Mouse (Mus musculus): ENCODE measurements at regions not wholly inside any gene's neighbourhood (a gene's known extent, or its start where the extent isn't known, plus 50 kb on each side); places are given as distances from the start of the nearest gene placed in this dataset.

DNA sequence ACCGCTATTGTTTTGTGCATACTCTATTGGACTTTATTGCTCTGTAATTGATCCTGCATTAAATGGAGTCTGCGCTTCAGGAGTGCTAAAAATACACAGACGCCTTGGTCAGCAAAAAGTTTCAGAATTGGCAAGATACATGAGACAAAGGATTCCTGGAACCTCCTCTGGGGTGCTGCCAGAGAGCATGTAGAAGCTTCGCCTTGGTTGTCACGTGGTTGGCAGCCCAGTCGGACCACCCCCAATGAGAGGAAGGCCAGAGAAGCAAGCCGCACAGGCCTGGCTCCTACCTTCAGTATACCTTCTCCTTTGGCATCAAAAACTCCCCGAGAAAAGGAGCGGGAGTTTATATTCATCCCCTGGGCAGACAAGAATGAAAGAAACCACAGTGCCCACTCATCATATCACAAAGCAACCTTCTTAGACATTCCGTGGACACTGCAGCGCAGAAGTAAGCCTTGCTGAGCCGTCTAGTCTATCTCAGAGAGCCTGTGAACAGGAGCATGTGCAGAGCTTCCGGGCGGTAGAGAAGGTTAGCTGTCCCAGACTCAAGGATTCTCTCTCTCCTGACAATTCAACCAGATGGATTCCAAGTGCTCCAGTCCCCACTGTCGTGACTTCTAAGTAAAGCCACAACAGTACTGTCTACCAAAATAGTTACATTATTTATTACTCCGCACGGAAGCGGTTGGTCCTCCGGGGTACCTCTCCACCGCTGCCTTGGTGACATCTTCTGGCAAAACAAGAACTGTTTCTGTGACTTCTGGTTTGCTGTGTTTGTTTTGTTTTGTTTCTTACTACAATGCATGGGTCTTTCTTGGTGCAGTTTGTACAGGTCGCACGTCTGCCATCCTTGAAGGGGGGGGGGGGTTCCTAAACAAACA lies 85.6 kb upstream of the Myo10 start:
- H3K4me2 ChIP-seq (ENCODE audit: low read length): no peak overlapping the region
- ATAC-seq (ENCODE audit: insufficient number of reproducible peaks, insufficient read depth, low FRiP score, low read depth): no peak
- H3K36me3 ChIP-seq (ENCODE audit: control insufficient read depth, insufficient read depth, low read length): no peaks in the 10 kb centered on the region
- H3K27ac ChIP-seq (replicated peaks in 1 of 2; ENCODE audit: control insufficient read depth in 1 of 2, insufficient read depth in 1 of 2, low read depth in 2 of 2, low read length in 2 of 2): no peak overlapping the region
- WGBS: 70% methylated on average over 22 of the region's 22 CpGs
- H3K4me3 ChIP-seq (ENCODE audit: control insufficient read depth in 1 of 2, insufficient read depth in 1 of 2, low read depth in 1 of 2, low read length in 2 of 2): no peak overlapping the region
- H3K9ac ChIP-seq (ENCODE audit: low read length): no peak overlapping the region
- H3K27me3 ChIP-seq (ENCODE audit: control insufficient read depth, insufficient read depth, low read length): no peaks in the 10 kb centered on the region
- H3K9me3 ChIP-seq (ENCODE audit: control insufficient read depth, low read length): no peaks in the 10 kb centered on the region
- H3K4me1 ChIP-seq (ENCODE audit: control insufficient read depth in 2 of 2, insufficient read depth in 2 of 2, low read length in 2 of 2): peaks cover 0 to 2% of the 10 kb centered on the region in 2 experiments; a peak in 2 of 4 replicates

- H3K27me3 ChIP-seq (ENCODE audit: control insufficient read depth, insufficient read depth, low read length): no peaks in the 10 kb centered on the region
- no peak overlapping the region for H3K27ac ChIP-seq (replicated peaks in 1 of 2; ENCODE audit: control insufficient read depth in 1 of 2, insufficient read depth in 1 of 2, low read depth in 2 of 2, low read length in 2 of 2)
- H3K36me3 ChIP-seq (ENCODE audit: control insufficient read depth, insufficient read depth, low read length): no peaks in the 10 kb centered on the region
- H3K9ac ChIP-seq (ENCODE audit: low read length): no peak overlapping the region
- H3K9me3 ChIP-seq (ENCODE audit: control insufficient read depth, low read length): no peaks in the 10 kb centered on the region
- WGBS: 51% methylated on average over 20 of the region's 20 CpGs
- no peak for ATAC-seq (ENCODE audit: insufficient number of reproducible peaks, insufficient read depth, low FRiP score, low read depth)
- H3K4me2 ChIP-seq (ENCODE audit: low read length): no peak overlapping the region
- H3K4me1 ChIP-seq (ENCODE audit: control insufficient read depth in 2 of 2, insufficient read depth in 2 of 2, low read length in 2 of 2): peaks cover 0 to 2% of the 10 kb centered on the region in 2 experiments; a peak in 2 of 4 replicates
- H3K4me3 ChIP-seq (ENCODE audit: control insufficient read depth in 1 of 2, insufficient read depth in 1 of 2, low read depth in 1 of 2, low read length in 2 of 2): no peak overlapping the region
These were observed 82.8 kb upstream of the Myo10 start for GRCm38 (mm10) chr15:25539344-25540176.

GRCm38 (mm10) chr15:25542382-25542781 lies 79.9 kb upstream of the Myo10 start:
- Histone ChIP-seq H3K9me3 (ENCODE audit: control insufficient read depth, low read length) (no peaks in the 10 kb centered on the region), H3K27me3 (ENCODE audit: control insufficient read depth, insufficient read depth, low read length) (no peaks in the 10 kb centered on the region), H3K4me2 (ENCODE audit: low read length) (no peak overlapping the region), H3K27ac (replicated peaks in 1 of 2; ENCODE audit: control insufficient read depth in 1 of 2, insufficient read depth in 1 of 2, low read depth in 2 of 2, low read length in 2 of 2) (no peak overlapping the region), H3K4me3 (ENCODE audit: control insufficient read depth in 1 of 2, insufficient read depth in 1 of 2, low read depth in 1 of 2, low read length in 2 of 2) (no peak overlapping the region), H3K36me3 (ENCODE audit: control insufficient read depth, insufficient read depth, low read length) (no peaks in the 10 kb centered on the region), H3K9ac (ENCODE audit: low read length) (no peak overlapping the region), H3K4me1 (ENCODE audit: control insufficient read depth in 2 of 2, insufficient read depth in 2 of 2, low read length in 2 of 2) (peaks cover 0 to 2% of the 10 kb centered on the region in 2 experiments; a peak in 1 of 4 replicates)
- no peak for ATAC-seq (ENCODE audit: insufficient number of reproducible peaks, insufficient read depth, low FRiP score, low read depth)
- 78% methylated on average over 4 of the region's 4 CpGs for WGBS

GRCm38 (mm10) chr15:25546185-25546584 lies 76.1 kb upstream of the Myo10 start:
- no peak overlapping the region for H3K27ac ChIP-seq (replicated peaks in 1 of 2; ENCODE audit: control insufficient read depth in 1 of 2, insufficient read depth in 1 of 2, low read depth in 2 of 2, low read length in 2 of 2)
- H3K27me3 ChIP-seq (ENCODE audit: control insufficient read depth, insufficient read depth, low read length): peaks cover 6% of the 10 kb centered on the region; the same call in 1 of the 2 replicates
- no peak overlapping the region for H3K9ac ChIP-seq (ENCODE audit: low read length)
- no peak overlapping the region for H3K4me3 ChIP-seq (ENCODE audit: control insufficient read depth in 1 of 2, insufficient read depth in 1 of 2, low read depth in 1 of 2, low read length in 2 of 2)
- no peaks in the 10 kb centered on the region for H3K4me1 ChIP-seq (ENCODE audit: control insufficient read depth in 2 of 2, insufficient read depth in 2 of 2, low read length in 2 of 2)
- no peak overlapping the region for H3K4me2 ChIP-seq (ENCODE audit: low read length)
- no peaks in the 10 kb centered on the region for H3K36me3 ChIP-seq (ENCODE audit: control insufficient read depth, insufficient read depth, low read length)
- 51% methylated on average over 4 of the region's 4 CpGs for WGBS
- H3K9me3 ChIP-seq (ENCODE audit: control insufficient read depth, low read length): no peaks in the 10 kb centered on the region
- ATAC-seq (ENCODE audit: insufficient number of reproducible peaks, insufficient read depth, low FRiP score, low read depth): no peak

DNA sequence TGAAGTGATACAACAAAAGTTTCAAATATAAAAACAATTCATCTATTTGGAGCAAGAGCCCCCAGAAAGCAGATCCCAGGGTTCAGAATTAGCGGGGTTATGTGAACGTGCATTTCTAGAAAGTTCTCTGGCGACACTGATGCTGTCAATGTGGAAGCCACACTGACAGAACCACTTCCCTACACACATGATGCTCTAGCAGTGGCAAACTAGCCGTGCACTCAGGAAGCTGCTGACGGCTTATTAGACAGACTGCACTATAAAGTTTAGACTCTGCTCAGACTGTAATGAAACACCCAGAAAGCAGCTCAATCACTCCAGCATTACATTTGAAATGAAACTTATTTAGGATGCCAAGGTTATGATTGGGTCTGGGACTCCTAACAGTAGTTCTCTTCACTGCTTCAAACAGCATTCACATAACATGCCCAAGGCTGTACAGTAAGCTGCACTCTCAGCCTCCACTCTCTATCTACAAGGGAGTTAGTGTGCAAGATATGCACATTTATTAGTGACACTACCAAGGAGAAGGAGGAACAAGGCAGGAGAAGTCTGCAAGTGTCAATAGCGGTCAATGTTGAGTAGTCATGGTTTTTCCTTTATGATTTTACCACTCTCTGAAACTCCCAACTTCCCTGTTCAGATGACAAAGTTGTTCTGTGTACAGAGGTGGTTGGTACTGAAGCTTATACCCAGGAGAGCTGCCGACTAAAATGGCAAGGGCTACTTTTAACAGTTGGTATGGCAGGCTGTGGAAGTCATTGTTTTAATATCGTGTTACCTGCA lies 71.9 kb upstream of the Myo10 start:
- H3K4me1 ChIP-seq (ENCODE audit: control insufficient read depth in 2 of 2, insufficient read depth in 2 of 2, low read length in 2 of 2): peaks cover 0 to 6% of the 10 kb centered on the region in 2 experiments; a peak in 1 of 4 replicates
- H3K9me3 ChIP-seq (ENCODE audit: control insufficient read depth, low read length): no peaks in the 10 kb centered on the region
- ATAC-seq (ENCODE audit: insufficient number of reproducible peaks, insufficient read depth, low FRiP score, low read depth): no peak
- peaks cover 21% of the 10 kb centered on the region for H3K27me3 ChIP-seq (ENCODE audit: control insufficient read depth, insufficient read depth, low read length)
- H3K27ac ChIP-seq (replicated peaks in 1 of 2; ENCODE audit: control insufficient read depth in 1 of 2, insufficient read depth in 1 of 2, low read depth in 2 of 2, low read length in 2 of 2): no peak overlapping the region
- H3K4me3 ChIP-seq (ENCODE audit: control insufficient read depth in 1 of 2, insufficient read depth in 1 of 2, low read depth in 1 of 2, low read length in 2 of 2): no peak overlapping the region
- no peak overlapping the region for H3K9ac ChIP-seq (ENCODE audit: low read length)
- no peaks in the 10 kb centered on the region for H3K36me3 ChIP-seq (ENCODE audit: control insufficient read depth, insufficient read depth, low read length)
- WGBS: 85% methylated on average over 8 of the region's 8 CpGs
- H3K4me2 ChIP-seq (ENCODE audit: low read length): no peak overlapping the region

- no peak overlapping the region for H3K4me3 ChIP-seq (ENCODE audit: control insufficient read depth in 1 of 2, insufficient read depth in 1 of 2, low read depth in 1 of 2, low read length in 2 of 2)
- no peak overlapping the region for H3K4me2 ChIP-seq (ENCODE audit: low read length)
- no peaks in the 10 kb centered on the region for H3K36me3 ChIP-seq (ENCODE audit: control insufficient read depth, insufficient read depth, low read length)
- no peak for ATAC-seq (ENCODE audit: insufficient number of reproducible peaks, insufficient read depth, low FRiP score, low read depth)
- H3K9me3 ChIP-seq (ENCODE audit: control insufficient read depth, low read length): no peaks in the 10 kb centered on the region
- WGBS: 82% methylated on average over 10 of the region's 10 CpGs
- peaks cover 21% of the 10 kb centered on the region for H3K27me3 ChIP-seq (ENCODE audit: control insufficient read depth, insufficient read depth, low read length)
- no peak overlapping the region for H3K27ac ChIP-seq (replicated peaks in 1 of 2; ENCODE audit: control insufficient read depth in 1 of 2, insufficient read depth in 1 of 2, low read depth in 2 of 2, low read length in 2 of 2)
- H3K4me1 ChIP-seq (ENCODE audit: control insufficient read depth in 2 of 2, insufficient read depth in 2 of 2, low read length in 2 of 2): peaks cover 0 to 6% of the 10 kb centered on the region in 2 experiments; a peak in 1 of 4 replicates
- H3K9ac ChIP-seq (ENCODE audit: low read length): no peak overlapping the region
These were observed 67.4 kb upstream of the Myo10 start for GRCm38 (mm10) chr15:25554945-25555344.

DNA sequence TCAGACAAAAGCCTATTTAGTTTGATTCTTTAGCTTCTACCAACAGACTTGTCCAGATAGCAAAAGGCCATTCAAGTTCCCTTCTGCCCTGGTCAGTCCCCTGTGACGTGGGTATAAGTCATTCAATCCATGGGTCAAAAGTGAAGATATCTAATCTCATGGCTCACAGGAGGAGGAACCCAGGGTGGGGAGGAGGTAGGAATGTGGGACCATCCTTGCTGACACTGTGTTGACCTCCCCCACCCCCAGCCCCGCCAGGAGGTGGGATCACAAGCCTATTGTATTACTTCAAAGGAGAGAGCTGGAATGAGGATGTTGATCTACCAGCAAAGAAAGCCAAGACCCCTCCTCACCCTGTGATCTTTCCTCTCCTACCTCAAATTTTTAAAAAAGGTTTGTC lies 66.5 kb upstream of the Myo10 start:
- H3K27me3 ChIP-seq (ENCODE audit: control insufficient read depth, insufficient read depth, low read length): peaks cover 15% of the 10 kb centered on the region
- no peak for ATAC-seq (ENCODE audit: insufficient number of reproducible peaks, insufficient read depth, low FRiP score, low read depth)
- H3K9me3 ChIP-seq (ENCODE audit: control insufficient read depth, low read length): no peaks in the 10 kb centered on the region
- H3K9ac ChIP-seq (ENCODE audit: low read length): no peak overlapping the region
- H3K4me1 ChIP-seq (ENCODE audit: control insufficient read depth in 2 of 2, insufficient read depth in 2 of 2, low read length in 2 of 2): peaks cover 0 to 6% of the 10 kb centered on the region in 2 experiments; a peak in 1 of 4 replicates
- 37% methylated on average over 2 of the region's 2 CpGs for WGBS
- H3K27ac ChIP-seq (replicated peaks in 1 of 2; ENCODE audit: control insufficient read depth in 1 of 2, insufficient read depth in 1 of 2, low read depth in 2 of 2, low read length in 2 of 2): no peak overlapping the region
- no peaks in the 10 kb centered on the region for H3K36me3 ChIP-seq (ENCODE audit: control insufficient read depth, insufficient read depth, low read length)
- H3K4me2 ChIP-seq (ENCODE audit: low read length): no peak overlapping the region
- H3K4me3 ChIP-seq (ENCODE audit: control insufficient read depth in 1 of 2, insufficient read depth in 1 of 2, low read depth in 1 of 2, low read length in 2 of 2): no peak overlapping the region
